Mouse (Mus musculus): ENCODE measurements around the gene Btf3l4. TPM values are rescaled to one million over a fixed set of nuclear protein-coding genes. Genes with fewer than 3 reads are reported as not detected.

Btf3l4 gene
- total RNA-seq (2021): 10 to 100 TPM; 92.3 to 98.6 TPM
- long read RNA-seq, experiment 1, transcript Btf3l4-204 (6 exons, 3,141 nt): major isoform, 120 of 141 reads
- long read RNA-seq, experiment 1, transcript Btf3l4-203 (6 exons, 1,033 nt): minor isoform, 9 of 141 reads
- long read RNA-seq, experiment 1, partial matches to known transcripts: 5 of 141 reads
- long read RNA-seq, experiment 1, other reads (novel, unspliced or antisense): 6 of 141 reads
- long read RNA-seq, experiment 2, transcript Btf3l4-204 (6 exons, 3,141 nt): major isoform, 92 of 104 reads
- long read RNA-seq, experiment 2, partial matches to known transcripts: 7 of 104 reads
- long read RNA-seq, experiment 2, other reads (novel, unspliced or antisense): 1 of 104 reads

DNA sequence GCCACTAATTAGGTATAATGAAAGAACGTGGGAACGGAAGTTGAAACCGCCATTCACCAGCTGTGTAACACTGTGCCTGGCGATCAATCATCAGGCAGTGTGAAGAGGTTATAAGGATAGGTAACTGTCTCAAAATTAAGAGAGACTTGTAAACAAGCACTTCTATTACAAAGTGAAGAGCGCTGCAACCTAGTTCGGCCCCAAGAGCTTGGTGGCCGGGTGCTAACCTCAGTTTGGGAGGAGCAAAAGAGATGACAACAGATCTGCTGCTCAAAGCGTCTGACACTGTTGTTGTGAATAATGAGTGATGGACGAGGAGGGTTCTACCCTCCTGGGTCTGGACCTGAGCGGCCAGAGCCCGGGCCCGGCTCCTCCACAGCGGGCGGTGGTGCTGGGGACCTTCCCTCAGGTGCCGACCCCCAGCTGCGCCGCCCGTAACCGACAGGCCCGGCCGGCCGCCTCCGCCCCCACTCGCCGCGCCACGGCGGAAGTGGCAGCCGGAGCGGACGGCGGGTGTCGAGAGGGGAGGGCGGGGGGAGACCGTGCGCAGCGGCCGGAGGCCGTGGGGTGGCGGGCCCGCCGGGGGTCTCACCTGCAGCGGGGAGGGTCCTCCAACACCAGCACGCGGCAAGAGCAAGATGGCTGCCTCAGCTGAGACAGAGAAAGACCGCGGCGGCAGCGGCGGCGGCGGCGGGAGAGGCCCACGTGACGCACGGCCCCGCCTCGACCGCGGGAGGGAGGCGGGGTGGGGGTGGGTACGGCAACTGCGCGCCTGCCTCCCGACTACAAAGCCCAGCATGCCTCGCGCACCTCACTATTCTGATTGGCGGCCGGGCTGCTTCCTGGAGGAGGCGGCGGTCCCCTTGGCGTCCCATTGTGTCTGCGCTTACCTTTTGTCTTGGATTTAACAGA is at the start of gene Btf3l4:
Gene Btf3l4, minus strand, starts transcription at position 699 of the 912 bp plus-strand sequence.
- intact Hi-C loops (cut with DNase I): no loop called here
- peak; percentile 90 to 91 for DNase-seq (ENCODE audit: low spot score in 2 of 2)

DNA sequence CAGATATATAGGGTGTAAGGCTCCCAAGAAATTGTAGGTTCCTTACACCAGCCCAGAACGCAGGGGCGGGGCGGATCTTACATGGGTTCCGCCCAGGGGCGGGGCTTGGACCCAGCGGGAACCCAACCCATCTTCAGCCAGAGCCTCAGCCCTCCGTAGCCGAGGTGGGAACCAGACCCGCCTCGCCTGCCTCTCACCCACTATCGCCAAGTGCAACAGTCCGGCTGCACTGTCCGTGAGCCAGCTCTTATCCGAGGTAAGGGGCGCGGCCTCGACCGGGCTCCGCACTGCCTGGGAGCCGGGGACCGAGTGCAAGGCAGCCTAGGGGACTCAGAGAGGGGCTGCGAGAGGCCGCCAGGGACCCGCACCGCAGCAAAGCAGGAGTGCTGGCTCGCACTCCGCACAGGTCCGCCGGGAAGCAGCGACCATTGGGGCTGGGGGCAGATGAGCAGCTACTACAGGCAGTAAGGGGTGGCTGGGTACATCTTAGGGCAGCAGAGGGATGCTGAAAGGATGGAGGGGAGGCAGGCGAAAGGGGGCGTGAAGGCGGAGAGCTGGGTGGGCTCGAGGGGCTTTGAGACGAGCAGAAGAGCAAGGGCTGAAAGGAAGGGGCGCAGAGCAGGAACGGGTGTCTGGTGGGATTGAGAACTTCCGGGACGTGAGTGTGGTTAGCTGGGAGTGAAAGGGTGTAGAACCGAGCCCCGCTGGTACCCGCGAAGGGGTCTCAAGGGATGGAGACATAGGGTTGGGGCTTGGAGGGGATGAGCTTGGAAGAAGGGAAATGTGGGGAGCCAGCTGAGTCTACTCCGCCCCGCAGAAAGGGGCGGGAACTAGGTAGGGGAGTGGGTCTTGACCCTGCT is 45.8 kb upstream of the Btf3l4 start, which contains the start of gene Rab3b:
Gene Rab3b, plus strand, starts transcription at position 101 of the 860 bp plus-strand sequence.
- intact Hi-C loops (cut with DNase I): loop anchor here (10.0 kb wide), 1 partner anchor 286 kb away; no protein-coding TSS in a partner anchor

DNA sequence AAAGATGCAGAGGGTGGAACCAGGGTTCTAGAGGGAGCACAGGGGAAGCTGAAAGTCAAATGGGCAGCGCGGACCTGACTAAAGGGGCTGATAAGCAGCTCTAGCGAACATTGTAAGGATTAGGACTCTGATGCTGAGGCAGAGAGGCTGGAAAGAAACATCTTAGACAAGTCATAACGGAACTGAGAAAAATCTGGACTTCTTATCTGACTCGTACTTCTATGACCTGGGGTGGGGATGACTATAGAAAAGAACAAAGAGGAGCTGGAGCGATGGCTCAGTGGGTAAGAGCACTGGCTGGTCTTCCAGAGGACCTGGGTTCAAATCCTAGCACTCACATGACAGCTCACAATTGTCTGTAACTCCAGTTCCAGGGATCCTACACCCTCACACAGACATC is 44.5 kb upstream of the Btf3l4 start:
- intact Hi-C loops (cut with DNase I): loop anchor here (10.0 kb wide), 1 partner anchor 287 kb away; no protein-coding TSS in a partner anchor
- no peak for DNase-seq (ENCODE audit: low spot score in 2 of 2)

More for the DNA sequence above, 45.8 kb upstream of the Btf3l4 start, which contains the start of gene Rab3b:
- DNase-seq (ENCODE audit: low spot score in 2 of 2): peak; percentile 34 to 54

DNA sequence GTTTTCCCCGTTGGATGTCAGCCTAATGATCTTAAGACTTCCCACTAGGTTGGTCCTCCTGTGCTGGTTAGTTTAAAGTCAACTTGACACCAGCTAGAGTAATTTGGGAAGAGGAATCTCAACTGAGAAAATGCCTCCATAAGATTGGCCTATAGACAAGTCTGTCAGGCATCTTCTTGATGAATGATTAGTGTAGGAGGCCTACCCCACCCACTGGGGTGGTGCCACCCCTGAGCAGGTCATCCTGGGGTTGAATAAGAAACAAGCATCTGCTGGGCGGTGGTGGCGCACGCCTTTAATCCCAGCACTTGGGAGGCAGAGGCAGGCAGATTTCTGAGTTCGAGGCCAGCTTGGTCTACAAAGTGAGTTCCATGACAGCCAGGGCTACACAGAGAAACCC is 40.3 kb upstream of the Btf3l4 start:
- DNase-seq (ENCODE audit: low spot score in 2 of 2): no peak
- intact Hi-C loops (cut with DNase I): loop anchor here (10.0 kb wide), 1 partner anchor 291 kb away; no protein-coding TSS in a partner anchor

DNA sequence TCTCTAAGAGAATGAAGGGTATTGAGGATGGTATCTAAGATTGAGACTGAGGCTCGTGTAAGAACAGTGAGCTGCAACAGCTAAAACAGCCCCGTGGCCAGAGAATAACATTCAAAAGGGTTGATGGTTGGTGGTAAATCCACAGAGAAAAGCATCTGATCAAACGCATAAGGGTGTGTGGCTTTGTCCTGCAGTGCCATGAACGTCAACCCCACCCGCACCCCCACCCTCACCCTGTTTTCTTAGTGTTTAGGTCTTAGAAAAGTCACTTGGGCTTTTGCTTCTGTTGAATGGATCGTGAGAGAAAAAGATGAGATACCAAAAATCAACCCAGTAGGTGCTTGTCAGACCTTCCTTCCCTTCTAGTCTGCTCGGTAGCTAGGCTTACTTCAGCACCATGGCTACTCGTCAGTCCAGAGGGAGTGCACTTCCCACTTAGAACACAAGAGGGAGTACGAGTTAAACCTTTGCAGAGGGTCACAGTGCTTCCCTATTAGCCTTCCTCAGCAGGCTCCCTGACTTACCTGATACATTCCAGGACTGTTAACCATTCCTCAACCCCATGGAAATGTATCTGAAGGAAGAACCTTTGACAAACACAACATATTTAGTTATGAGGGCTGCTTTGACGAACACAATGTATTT is 36.4 kb upstream of the Btf3l4 start:
- intact Hi-C loops (cut with DNase I): loop anchor here (1.0 to 10.0 kb wide), 2 partner anchors 106 to 295 kb away; no protein-coding TSS in a partner anchor
- peak; percentile 94 to 98 for DNase-seq (ENCODE audit: low spot score in 2 of 2)

DNA sequence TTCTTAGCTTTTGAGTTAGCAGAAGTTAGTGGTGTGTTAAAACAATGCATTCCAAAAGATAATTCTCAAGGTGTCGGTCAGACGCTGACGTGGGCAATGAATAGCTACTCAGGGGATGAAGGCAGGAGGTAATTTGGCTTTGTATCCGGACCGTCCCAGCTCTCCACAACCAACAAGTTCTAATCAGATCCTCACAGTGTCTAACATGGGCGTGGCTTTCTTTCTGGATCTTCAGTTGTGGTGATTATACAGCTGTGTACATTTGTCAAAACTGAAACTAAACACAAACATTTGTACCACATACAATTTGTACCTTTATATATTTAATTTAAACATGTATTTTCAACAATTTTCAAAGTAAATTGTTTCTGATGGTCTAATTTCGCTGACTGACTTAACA is 33.4 kb upstream of the Btf3l4 start:
- DNase-seq (ENCODE audit: low spot score in 2 of 2): no peak
- intact Hi-C loops (cut with DNase I): no loop called here

DNA sequence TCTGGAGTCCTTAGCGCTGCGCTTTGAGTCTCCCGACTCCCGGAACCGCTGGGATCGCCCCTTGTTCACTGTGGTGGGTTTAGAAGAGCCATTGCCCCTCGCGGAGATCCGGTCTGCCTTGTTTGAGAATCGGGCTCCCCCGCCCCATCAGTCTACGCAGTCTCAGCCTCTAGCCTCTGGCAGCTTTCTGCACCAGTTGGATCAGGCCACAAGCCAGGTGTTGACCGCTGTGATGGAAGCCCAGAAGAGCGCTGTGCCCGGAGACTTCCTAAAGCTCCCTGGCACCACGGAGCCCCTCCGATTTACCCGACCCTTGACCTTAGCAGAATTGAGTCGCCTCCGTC is 15.1 kb upstream of the Btf3l4 start, which contains the start of gene A730015C16Rik:
Gene A730015C16Rik, minus strand, starts transcription at position 115 of the 344 bp plus-strand sequence.
- intact Hi-C loops (cut with DNase I): no loop called here

DNA sequence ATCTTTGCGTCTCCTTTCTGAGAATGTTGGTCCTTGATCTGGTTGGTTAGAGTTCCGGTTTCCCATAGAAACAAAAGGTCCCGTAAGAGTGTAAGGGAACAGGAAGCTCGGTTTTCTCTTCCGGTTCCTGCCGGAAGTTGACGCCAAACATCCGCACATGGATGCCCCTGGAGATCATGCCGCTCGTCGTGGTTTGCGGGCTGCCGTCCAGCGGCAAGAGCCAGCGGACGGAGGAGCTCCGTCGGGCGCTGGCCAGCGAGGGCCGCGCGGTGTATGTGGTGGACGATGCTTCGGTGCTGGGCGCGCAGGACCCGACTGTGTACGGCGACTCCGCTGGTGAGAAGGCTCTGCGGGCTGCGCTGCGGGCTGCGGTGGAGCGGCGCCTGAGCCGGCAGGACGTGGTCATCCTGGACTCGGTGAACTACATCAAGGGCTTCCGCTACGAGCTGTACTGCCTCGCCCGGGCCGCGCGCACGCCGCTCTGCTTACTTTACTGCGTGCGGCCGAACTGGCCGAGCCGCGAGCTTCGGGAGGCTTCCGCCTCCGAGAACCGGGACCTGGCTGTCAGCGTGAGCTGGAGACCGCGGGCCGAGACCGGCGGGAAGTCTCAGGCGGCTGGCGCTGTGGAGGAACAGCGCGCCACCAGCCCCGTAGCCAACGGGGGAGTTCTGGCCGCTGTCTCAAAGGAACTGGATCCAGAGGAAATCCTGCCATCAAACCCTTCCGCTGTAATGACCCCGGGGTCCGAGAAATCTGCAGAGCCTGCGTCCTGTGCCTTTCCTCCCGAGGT is 14.5 kb upstream of the Btf3l4 start, which contains the start of gene Kti12:
Gene Kti12, plus strand, starts transcription at position 71 of the 790 bp plus-strand sequence.
- DNase-seq (ENCODE audit: low spot score in 2 of 2): peak; percentile 82 to 83
- intact Hi-C loops (cut with DNase I): no loop called here

More for the DNA sequence above, 15.1 kb upstream of the Btf3l4 start, which contains the start of gene A730015C16Rik:
- no peak for DNase-seq (ENCODE audit: low spot score in 2 of 2)

DNA sequence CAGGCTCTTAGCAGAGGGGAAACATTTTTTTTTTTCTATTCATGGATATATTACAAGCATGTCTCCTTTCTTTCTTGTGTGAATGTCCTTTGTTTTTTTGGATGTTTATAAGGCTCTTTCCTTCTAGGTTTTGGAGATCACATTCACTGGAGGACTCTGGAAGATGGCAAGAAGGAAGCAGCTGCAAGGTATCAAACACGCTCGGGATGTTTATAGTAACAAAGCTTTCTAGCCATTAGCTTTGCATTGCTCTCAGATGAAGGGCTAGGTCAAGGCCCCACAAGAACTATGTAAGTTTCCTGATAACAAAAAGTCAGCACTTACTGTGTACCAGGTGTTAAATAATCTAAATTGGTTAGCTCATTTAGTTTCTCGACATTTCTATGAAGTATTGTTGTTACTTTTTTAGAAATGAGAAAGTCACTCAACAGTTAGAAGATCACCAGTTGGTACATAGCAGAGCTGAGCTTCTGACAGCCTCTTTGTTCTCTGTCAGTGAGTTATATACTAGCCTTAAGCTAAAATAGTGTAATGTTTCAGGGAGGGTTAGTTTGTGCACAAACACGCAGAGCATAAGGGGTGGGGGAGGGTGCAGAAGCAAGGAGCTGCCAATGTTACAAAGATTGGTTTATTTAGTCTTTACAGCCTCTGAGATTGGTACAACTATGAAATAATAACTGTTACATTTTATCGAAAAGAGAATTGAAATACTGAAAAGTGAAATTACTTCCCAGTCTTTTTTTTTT is 12.6 kb upstream of the Btf3l4 start:
- intact Hi-C loops (cut with DNase I): no loop called here
- DNase-seq (ENCODE audit: low spot score in 2 of 2): no peak

DNA sequence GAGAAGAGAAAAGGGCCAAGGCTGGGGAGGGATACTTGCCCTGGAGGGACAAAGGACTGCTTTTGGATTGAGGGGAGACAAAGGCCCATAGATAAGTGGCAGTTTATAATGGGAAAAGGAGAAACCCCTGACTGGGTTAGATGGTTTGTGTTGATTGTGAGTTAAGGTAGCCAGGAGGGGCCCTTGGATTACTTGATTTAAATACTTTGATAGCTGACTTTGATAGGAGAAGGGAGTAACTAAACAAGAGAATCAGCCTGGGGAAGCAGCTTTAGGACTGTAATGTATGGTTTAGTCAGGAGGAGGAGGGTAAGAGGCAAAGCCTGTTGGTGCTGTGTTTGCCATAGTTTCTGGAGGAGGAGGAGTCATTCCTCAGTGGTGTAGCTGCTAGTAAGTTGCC is 9.9 kb upstream of the Btf3l4 start:
- DNase-seq (ENCODE audit: low spot score in 2 of 2): no peak
- intact Hi-C loops (cut with DNase I): no loop called here

DNA sequence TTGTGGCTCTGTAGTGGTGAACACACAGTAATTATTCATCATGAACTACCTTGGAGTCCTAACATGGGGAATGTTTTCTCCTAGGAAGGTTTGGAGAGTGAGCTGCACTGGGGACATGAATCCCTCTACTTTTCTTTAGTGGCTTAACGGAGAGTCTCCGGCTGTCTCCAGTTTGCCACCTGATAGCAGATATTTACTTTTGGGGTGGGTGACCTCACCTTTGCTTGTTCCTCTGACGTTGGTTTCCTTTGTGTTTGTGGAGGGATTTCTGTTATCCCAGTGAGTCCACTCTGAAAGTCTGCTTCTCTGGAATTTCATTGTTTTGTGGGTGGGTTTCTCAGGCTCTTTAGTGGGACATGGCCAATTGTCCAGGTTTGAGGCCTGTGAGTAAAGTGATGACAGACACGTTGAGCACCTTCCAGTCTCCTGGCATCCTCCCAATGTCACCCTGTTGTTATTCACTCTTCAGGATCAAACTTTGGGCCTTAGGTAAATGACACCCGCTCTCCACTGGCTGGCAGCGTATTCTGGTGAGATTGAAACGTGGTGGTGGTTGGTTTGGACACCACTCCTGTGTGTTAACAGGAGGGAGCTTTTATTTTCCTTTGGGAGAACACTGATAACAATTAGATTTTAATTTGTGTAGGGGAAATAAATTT is 8.6 kb upstream of the Btf3l4 start:
- DNase-seq (ENCODE audit: low spot score in 2 of 2): no peak
- intact Hi-C loops (cut with DNase I): no loop called here

DNA sequence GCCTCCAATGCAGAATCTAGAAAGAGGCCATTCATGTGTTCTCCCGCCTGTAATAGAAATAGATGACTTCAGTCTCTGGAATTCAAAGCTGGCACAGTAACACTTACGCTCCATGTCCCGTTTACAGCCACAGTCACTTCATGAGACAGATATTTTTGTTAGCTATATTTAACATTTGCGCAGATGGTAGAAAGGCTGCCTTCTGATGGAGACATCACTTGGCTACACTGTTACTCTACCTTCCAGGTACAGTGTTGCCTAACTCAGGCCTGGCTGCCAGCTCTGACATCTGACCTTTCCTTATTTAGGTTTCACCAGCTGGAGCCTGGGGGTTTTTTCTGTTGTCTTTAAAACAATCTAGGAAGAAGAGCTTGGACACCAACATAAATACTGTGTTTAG is 4.6 kb upstream of the Btf3l4 start:
- intact Hi-C loops (cut with DNase I): no loop called here
- peak; percentile 32 to 62 for DNase-seq (ENCODE audit: low spot score in 2 of 2)

DNA sequence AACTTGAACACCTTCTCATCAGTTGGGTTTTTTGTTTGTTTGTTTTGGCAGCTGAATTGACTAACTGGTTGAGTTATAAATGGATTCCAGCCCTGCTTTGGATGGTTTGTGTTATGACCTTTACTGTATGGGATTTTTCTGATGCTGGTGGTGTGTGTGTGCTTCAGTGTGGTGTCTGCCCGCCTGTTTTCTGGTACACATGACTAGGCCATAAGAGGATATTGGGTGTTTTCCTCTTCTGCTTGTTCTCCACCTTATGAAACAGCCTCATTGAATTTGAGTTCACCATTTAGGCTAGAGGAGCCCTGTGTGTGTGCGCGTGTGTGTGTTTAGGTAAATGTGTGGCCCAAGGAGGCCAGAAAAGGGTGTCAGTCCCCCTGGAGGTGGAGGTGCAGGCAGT is 2.1 kb upstream of the Btf3l4 start:
- intact Hi-C loops (cut with DNase I): no loop called here
- DNase-seq (ENCODE audit: low spot score in 2 of 2): no peak

DNA sequence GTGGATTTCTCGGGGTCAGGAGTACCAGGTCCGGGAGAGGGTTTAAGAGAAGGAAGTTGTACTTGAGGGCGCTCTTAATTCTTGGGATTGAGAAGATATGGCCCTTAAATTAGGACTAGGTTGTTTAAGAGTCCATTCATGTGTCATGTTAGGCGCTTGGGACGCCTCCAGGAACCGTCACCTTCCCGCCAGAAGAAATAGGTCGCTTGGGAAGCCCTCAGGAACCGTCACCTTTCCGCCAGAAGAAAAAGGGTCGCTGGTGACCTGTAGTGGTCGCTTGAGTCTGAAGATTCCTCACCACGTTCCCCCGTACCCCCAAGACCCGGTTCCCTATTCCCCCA is 1.5 kb upstream of the Btf3l4 start:
- intact Hi-C loops (cut with DNase I): no loop called here
- peak in 1 of 2 experiments; percentile 11 for DNase-seq (ENCODE audit: low spot score in 2 of 2)

DNA sequence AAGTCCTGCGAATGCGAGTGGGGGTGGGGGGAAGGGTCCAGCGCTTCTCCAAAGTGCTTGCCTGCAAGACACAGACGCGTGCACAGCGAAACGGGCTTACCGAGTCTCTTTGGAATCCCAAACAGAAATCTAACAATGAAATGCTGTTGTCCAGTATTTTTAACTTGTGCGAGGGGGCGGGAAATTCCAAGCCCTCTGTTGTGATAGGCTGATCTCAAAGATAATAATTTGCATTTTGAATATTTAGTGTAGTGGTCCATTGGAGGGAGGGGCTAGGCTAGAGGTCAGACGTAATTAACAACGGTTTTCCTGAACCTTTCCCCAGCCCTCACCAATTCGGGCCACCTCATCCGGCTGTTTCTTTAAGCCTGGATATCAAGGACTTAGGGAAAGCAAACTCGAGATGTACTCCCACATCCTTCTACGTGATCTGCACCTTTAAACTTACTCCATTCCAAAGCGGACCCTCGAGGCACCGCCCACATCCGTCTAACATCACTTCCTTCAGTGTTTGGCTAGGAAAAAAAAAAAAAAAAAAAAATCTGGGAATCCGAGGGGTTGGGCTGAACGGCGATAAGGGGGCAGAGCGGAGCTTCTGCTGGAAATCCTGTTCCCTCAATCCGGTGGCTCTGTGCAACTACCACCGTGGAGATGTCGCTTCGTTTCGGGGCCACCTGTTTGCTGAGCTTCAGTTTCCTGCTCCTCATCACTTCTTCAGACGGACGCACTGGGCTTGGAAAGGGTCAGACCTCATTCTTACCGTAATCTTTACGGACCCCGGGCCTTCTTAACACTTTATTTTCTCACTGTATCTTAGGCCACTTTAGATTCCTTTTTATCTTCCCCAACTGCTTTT is 929 bp upstream of the Btf3l4 start, which contains the start of gene Txndc12:
Gene Txndc12, plus strand, starts transcription at position 487 of the 856 bp plus-strand sequence.
- intact Hi-C loops (cut with DNase I): no loop called here
- peak; percentile 81 to 90 for DNase-seq (ENCODE audit: low spot score in 2 of 2)

DNA sequence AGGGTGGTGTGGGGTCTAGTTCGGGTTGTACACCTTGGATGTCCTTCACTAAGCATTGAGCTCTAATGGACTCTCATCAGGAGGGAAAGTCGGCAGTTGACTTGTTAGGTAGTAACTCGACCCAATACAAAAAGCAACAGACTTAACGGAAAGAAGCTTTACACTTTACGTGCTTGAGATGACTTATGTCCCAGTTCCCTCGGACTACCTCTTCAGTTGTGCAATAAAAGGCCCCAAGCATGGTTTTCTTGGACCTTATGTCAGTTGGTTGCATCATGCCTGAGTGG is 357 bp upstream of the Btf3l4 start:
- DNase-seq (ENCODE audit: low spot score in 2 of 2): no peak
- intact Hi-C loops (cut with DNase I): no loop called here

All from left cerebral cortex, postnatal 14 days (tissue).